Mouse (Mus musculus) embryonic fibroblast, embryonic 13.5 days (primary cell): ENCODE results near the gene Pnpo.

Experiments used
- CTCF ChIP-seq: IDR thresholded peaks from 2 replicates; pipeline ENCODE4 v1.5.1; 2011; ENCODE audit warnings: mild to moderate bottlenecking, control low read depth, low read length, moderate library complexity, borderline replicate concordance; ENCODE audit not compliant: insufficient read depth
- POLR2A ChIP-seq: IDR thresholded peaks from 2 replicates; pipeline ENCODE4 v1.6.1; 2011; ENCODE audit warnings: low read depth, mild to moderate bottlenecking, control low read depth, low read length, moderate library complexity

DNA sequence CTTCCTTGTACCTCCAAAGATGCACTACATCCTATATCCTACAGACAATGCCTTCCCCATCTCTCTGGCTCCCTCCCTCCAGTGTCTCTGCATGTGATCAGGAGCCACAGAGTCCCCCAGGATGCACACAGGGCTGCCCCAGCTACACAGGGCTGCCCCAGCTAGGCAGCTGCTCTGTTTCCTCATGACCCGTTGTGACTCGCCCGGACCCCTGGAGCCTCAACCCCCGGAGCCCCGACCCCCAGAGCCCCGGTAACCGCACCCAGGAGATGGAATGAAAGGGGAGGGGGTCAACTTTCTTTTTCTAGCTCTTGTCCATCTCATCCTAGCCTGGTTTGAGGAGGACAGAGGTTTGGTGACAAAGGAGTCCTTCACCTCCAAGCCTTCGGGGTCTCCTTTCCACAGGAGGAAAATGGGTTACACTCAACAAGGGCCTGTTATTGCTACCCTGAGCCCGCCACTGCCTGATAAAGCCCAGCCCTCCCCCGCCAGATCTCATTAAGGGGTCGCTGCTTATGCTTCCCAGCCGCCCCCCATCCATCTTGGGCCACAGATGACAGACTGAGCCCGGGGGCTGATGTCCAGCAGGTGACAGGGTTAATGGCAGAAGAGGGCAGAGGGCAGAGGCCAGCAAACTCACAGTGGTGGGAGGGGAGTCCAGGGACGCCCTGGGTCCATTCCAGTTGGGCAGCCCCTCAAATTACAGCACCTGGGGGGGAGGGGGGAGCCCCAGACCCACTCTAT, 51.8 kb downstream of the Pnpo start:
- TF ChIP-seq POLR2A, result no peak
- no peak for TF ChIP-seq CTCF
